Mouse (Mus musculus) testis, adult 2 months (tissue): ENCODE results near the gene Mcoln2.

Source experiments
- CTCF ChIP-seq: fragments of 200-500 bp; IDR thresholded peaks from 2 replicates; pipeline ENCODE4 v1.5.1; 2012; ENCODE audit warnings: low read depth, mild to moderate bottlenecking, inconsistent platforms, low read length, moderate library complexity; ENCODE audit not compliant: control insufficient read depth, insufficient read depth, insufficient replicate concordance
- POLR2A ChIP-seq: fragments of 200-500 bp; IDR thresholded peaks from 2 replicates; pipeline ENCODE4 v1.6.1; 2012; ENCODE audit warnings: low read depth, mild to moderate bottlenecking, inconsistent platforms, low read length, moderate library complexity; ENCODE audit not compliant: control insufficient read depth

DNA sequence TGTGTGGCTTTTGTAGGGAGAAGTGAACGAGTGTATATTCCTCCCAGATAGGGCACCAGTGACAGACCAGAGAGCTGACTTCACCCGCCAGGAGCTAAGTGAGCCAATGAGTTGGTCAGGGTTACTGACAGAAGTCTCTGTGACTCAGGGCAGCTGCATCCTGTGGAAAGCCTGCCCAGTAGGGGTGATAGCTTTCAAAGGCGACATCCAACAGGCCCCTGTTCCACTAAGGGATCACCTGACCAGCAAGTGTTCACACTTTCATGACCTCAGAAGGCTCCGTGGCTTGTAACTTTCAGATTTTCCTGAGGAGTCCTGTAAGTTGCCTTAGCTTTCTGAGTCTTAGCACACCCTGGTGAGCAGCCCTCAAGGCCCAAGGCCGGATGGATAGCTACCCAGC lies 23.4 kb downstream of the Mcoln2 start:
- no peak for TF ChIP-seq CTCF
- TF ChIP-seq POLR2A: no peak
